Mouse (Mus musculus) forebrain, embryonic 16.5 days (tissue): ENCODE measurements at regions not wholly inside any gene's neighbourhood (a gene's known extent, or its start where the extent isn't known, plus 50 kb on each side); places are given as distances from the start of the nearest gene placed in this dataset.

Source experiments
- ATAC-seq: fragments of 200-750 bp; cut with Nextera tagmentation; 2 replicates; pipeline ENCODE4 v1.8.0; 2017; ENCODE audit warnings: mild to moderate bottlenecking, moderate library complexity
- H3K27ac ChIP-seq: fragments of 300-500 bp; sonication (generic); 2 replicates; pipeline ENCODE4 v1.5.1; 2014; ENCODE audit warnings: low read length, control low read depth
- H3K27me3 ChIP-seq: fragments of 300-500 bp; sonication (generic); replicated peaks from 2 replicates; pipeline ENCODE4 v1.6.1; 2014; ENCODE audit warnings: low read length; ENCODE audit not compliant: control insufficient read depth, insufficient read depth
- H3K36me3 ChIP-seq: fragments of 300-500 bp; sonication (generic); 2 replicates; pipeline ENCODE4 v1.6.1; 2014; ENCODE audit not compliant: control insufficient read depth, insufficient read depth
- H3K4me1 ChIP-seq: fragments of 300-500 bp; sonication (generic); replicated peaks from 2 replicates; pipeline ENCODE4 v1.6.1; 2014; ENCODE audit warnings: low read length; ENCODE audit not compliant: control insufficient read depth, insufficient read depth
- H3K4me2 ChIP-seq: fragments of 300-500 bp; sonication (generic); 2 replicates; pipeline ENCODE4 v1.6.1; 2014; ENCODE audit warnings: mild to moderate bottlenecking, low read length, control low read depth
- H3K4me3 ChIP-seq: fragments of 300-500 bp; sonication (generic); replicated peaks from 2 replicates; pipeline ENCODE4 v1.5.1; 2014; ENCODE audit warnings: mild to moderate bottlenecking, low read length, control low read depth
- H3K9ac ChIP-seq: fragments of 300-500 bp; sonication (generic); replicated peaks from 2 replicates; pipeline ENCODE4 v1.6.1; 2014; ENCODE audit warnings: low read depth, low read length, control low read depth
- H3K9me3 ChIP-seq: fragments of 300-500 bp; sonication (generic); 2 replicates; pipeline ENCODE4 v1.6.1; 2016; ENCODE audit warnings: low read length; ENCODE audit not compliant: control insufficient read depth
- WGBS: fragments of 180-500 bp; shearing (Covaris S2); extraction: QIAGEN DNeasy Blood & Tissue Kit; methylation state at CpG from one replicate; pipeline ENCODE4 v1.1.7; 2014; 5-methylcytosine and 5-hydroxymethylcytosine counted together

DNA sequence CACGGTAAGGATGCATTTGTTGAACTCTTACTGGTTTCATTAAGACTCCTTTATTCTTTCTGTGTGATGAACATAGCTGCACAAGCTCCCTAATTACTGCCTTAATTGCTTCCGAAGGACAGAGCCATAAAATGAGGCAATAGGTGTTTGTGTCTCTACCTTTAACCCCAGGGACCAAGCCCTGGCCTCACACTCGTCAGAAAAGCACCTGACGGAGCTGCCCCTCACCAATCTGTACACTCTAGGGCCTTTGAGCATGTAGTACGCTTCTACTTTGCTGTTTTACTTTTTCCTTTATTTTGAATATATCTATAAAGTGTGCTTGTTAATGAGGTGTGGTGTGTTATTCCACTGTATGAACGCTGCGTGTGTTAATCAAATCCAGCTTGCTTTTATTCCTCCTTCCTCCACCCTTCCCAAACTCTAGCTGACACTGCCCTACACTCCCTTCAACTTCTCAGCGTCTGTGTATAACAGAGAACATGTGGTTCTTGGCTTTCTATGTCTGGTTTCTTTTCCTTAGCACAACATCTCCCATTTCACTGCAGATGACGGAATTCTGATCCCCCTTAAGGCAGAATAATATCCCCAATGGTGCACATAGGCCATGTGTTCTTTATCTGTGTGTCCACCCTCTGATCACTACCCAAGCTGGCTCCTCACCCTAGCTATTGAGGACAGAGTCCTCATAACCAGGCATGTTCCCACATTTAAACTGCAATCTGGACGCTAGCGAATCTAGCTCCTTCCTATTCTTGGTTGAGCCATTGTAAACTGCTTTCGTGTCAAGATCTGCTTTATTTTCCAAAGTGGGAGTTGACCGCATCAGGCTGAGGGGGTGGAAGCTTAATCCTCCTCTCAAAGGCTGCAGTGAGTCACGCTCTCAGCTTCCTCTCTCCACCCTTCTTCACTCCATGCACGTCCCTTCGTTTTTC lies 52.5 kb upstream of the Nfe2l2 start:
- no peaks in the 10 kb centered on the region for H3K9me3 ChIP-seq
- H3K9ac ChIP-seq = no peak overlapping the region
- H3K4me1 ChIP-seq = peaks cover 15% of the 10 kb centered on the region
- no peak overlapping the region for H3K4me2 ChIP-seq
- 38% methylated on average over 16 of the region's 16 CpGs for WGBS
- no peak overlapping the region for H3K4me3 ChIP-seq
- no peak overlapping the region for H3K27ac ChIP-seq
- no peaks in the 10 kb centered on the region for H3K36me3 ChIP-seq
- ATAC-seq = no peak
- no peaks in the 10 kb centered on the region for H3K27me3 ChIP-seq

DNA sequence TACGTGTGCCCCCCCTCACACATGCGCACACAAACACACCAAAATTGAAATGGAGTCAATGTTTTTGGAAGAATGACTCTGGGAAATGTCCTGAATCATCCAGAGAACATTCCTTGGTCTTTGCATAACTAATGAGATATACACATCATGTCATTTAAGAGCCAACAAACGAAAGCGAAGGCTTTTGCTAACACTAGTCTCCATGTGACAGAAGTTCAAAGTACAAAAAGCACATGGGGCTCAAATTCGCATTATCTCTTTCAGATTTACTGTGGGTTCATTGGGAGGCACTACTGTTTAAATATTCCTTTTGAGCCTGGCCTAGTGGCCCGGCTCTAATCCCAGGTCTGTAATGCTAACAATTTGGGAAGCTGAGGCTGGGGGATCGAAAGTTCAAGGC lies 50.2 kb upstream of the Nfe2l2 start:
- no peak for ATAC-seq
- 86% methylated on average over 7 of the region's 7 CpGs for WGBS
- Histone ChIP-seq H3K36me3 (no peaks in the 10 kb centered on the region), H3K27me3 (no peaks in the 10 kb centered on the region), H3K4me1 (peaks cover 14% of the 10 kb centered on the region), H3K27ac (no peak overlapping the region), H3K4me2 (no peak overlapping the region), H3K9ac (no peak overlapping the region), H3K4me3 (no peak overlapping the region), H3K9me3 (no peaks in the 10 kb centered on the region)
